Comparison of ENCODE assay signal across 11 mouse cellular contexts in genomic region chr7:19600562-19600961, GRCm38 (mm10). TPM values are rescaled to one million over a fixed set of nuclear protein-coding genes. Genes with fewer than 3 reads are reported as not detected.
DNase-seq lines count a peak whose midpoint lies in the region; ATAC-seq and TF ChIP-seq lines count a peak whose summit lies in the region.
"Had no signal": no experiment of that assay in that cellular context is flagged by ENCODE, and none has a peak within 500 bp of the region (broad histone marks: within the 10 kb centered on the region; RNA-seq: fewer than 3 reads in every experiment).

No protein-coding gene starts in this region.

- WGBS in cerebellum, adult 2 months, result 14% methylated on average over 5 of the region's 5 CpGs
- 72% methylated on average over 5 of the region's 5 CpGs for WGBS in liver, embryonic 12.5 days (ENCODE audit: insufficient replicate concordance)
- 76% methylated on average over 5 of the region's 5 CpGs for WGBS in liver, embryonic 11.5 days
- WGBS in hindbrain, embryonic 16.5 days, result 39% methylated on average over 5 of the region's 5 CpGs
- 53% methylated on average over 5 of the region's 5 CpGs for WGBS in midbrain, embryonic 16.5 days

- H3K27me3 ChIP-seq in cerebellum, adult 2 months (ENCODE audit: control insufficient read depth, insufficient read depth, low read length), result no peaks in the 10 kb centered on the region
- no peaks in the 10 kb centered on the region for H3K27me3 ChIP-seq in liver, embryonic 12.5 days (replicated peaks)
- no peaks in the 10 kb centered on the region for H3K27me3 ChIP-seq in liver, embryonic 11.5 days (replicated peaks; ENCODE audit: control insufficient read depth, insufficient read depth, low read length)
- H3K27me3 ChIP-seq in hindbrain, embryonic 16.5 days (replicated peaks; ENCODE audit: control insufficient read depth, insufficient read depth, low read length), result no peaks in the 10 kb centered on the region
- no peaks in the 10 kb centered on the region for H3K27me3 ChIP-seq in midbrain, embryonic 16.5 days (ENCODE audit: control insufficient read depth, insufficient read depth, low read depth, low read length)
- H3K27me3 ChIP-seq: embryonic facial prominence, embryonic 12.5 days; lung, embryonic 15.5 days had no signal

- DNase-seq in cerebellum, adult 2 months, result peak in 1 of 2 experiments; percentile 60
- DNase-seq in cerebellum, postnatal 36 days, result no peak
- no peak for DNase-seq in liver, embryonic 11.5 days (ENCODE audit: low spot score)
- no peak for DNase-seq in spleen, adult 12 weeks (ENCODE audit: low spot score)
- DNase-seq in gastrocnemius, postnatal 25 days, result no peak
- DNase-seq: gastrocnemius, adult 2 months had no signal

- H3K9me3 ChIP-seq in liver, embryonic 12.5 days (replicated peaks), result no peaks in the 10 kb centered on the region
- no peaks in the 10 kb centered on the region for H3K9me3 ChIP-seq in liver, embryonic 11.5 days (ENCODE audit: control insufficient read depth, low read length)
- no peaks in the 10 kb centered on the region for H3K9me3 ChIP-seq in hindbrain, embryonic 16.5 days (ENCODE audit: control insufficient read depth, low read length)
- H3K9me3 ChIP-seq in midbrain, embryonic 16.5 days (replicated peaks; ENCODE audit: control insufficient read depth, low read length, poor library complexity, severe bottlenecking), result no peaks in the 10 kb centered on the region
- H3K9me3 ChIP-seq: embryonic facial prominence, embryonic 12.5 days; lung, embryonic 15.5 days had no signal

- H3K9ac ChIP-seq in liver, embryonic 12.5 days, result no peak overlapping the region
- H3K9ac ChIP-seq in liver, embryonic 11.5 days (ENCODE audit: low read depth, low read length), result no peak overlapping the region
- no peak overlapping the region for H3K9ac ChIP-seq in hindbrain, embryonic 16.5 days (ENCODE audit: low read depth, low read length)
- no peak overlapping the region for H3K9ac ChIP-seq in midbrain, embryonic 16.5 days (ENCODE audit: low read depth, low read length)
- H3K9ac ChIP-seq: embryonic facial prominence, embryonic 12.5 days; lung, embryonic 15.5 days had no signal

- TF ChIP-seq CTCF in cerebellum, adult 2 months (IDR thresholded peaks at IDR 0.05; ENCODE audit: borderline replicate concordance, insufficient read depth, low read depth, low read length), result no peak

- H3K4me3 ChIP-seq in cerebellum, adult 2 months (replicated peaks; ENCODE audit: insufficient read depth, low read depth, low read length), result no peak overlapping the region
- H3K4me3 ChIP-seq in liver, embryonic 12.5 days, result no peak overlapping the region
- no peak overlapping the region for H3K4me3 ChIP-seq in liver, embryonic 11.5 days (ENCODE audit: low read depth, low read length)
- H3K4me3 ChIP-seq in hindbrain, embryonic 16.5 days (ENCODE audit: low read length), result no peak overlapping the region
- no peak overlapping the region for H3K4me3 ChIP-seq in midbrain, embryonic 16.5 days (ENCODE audit: low read depth, low read length)
- H3K4me3 ChIP-seq: embryonic facial prominence, embryonic 12.5 days; gastrocnemius, adult 2 months; lung, embryonic 15.5 days had no signal

- ATAC-seq in liver, embryonic 12.5 days, result no peak
- ATAC-seq in liver, embryonic 11.5 days (replicated peaks; ENCODE audit: low FRiP score), result no peak
- ATAC-seq in hindbrain, embryonic 16.5 days, result peak; percentile 84
- peak; percentile 57 for ATAC-seq in midbrain, embryonic 16.5 days

- no peak overlapping the region for H3K4me2 ChIP-seq in liver, embryonic 12.5 days
- H3K4me2 ChIP-seq in liver, embryonic 11.5 days, result no peak overlapping the region; the same call in 1 of the 2 replicates
- H3K4me2 ChIP-seq in hindbrain, embryonic 16.5 days (ENCODE audit: low read length), result no peak overlapping the region
- no peak overlapping the region for H3K4me2 ChIP-seq in midbrain, embryonic 16.5 days (ENCODE audit: low read length)
- H3K4me2 ChIP-seq: embryonic facial prominence, embryonic 12.5 days; lung, embryonic 15.5 days had no signal

- peaks cover 63% of the 10 kb centered on the region for H3K36me3 ChIP-seq in liver, embryonic 12.5 days
- H3K36me3 ChIP-seq in liver, embryonic 11.5 days (ENCODE audit: control insufficient read depth, insufficient read depth, low read length), result peaks cover 20% of the 10 kb centered on the region
- peaks cover 4% of the 10 kb centered on the region for H3K36me3 ChIP-seq in hindbrain, embryonic 16.5 days (ENCODE audit: control insufficient read depth, insufficient read depth, low read length)
- H3K36me3 ChIP-seq in midbrain, embryonic 16.5 days (ENCODE audit: control insufficient read depth, insufficient read depth, low read length), result peaks cover 7% of the 10 kb centered on the region

- H3K27ac ChIP-seq in cerebellum, adult 2 months (ENCODE audit: insufficient read depth, low read length), result peak overlapping the region; percentile 66; the same call in 1 of the 2 replicates
- H3K27ac ChIP-seq in liver, embryonic 12.5 days, result peak overlapping the region; percentile 28; the same call in 1 of the 2 replicates
- no peak overlapping the region for H3K27ac ChIP-seq in liver, embryonic 11.5 days (ENCODE audit: low read depth, low read length)
- H3K27ac ChIP-seq in hindbrain, embryonic 16.5 days (ENCODE audit: low read depth, low read length), result peak overlapping the region; percentile 63
- H3K27ac ChIP-seq in midbrain, embryonic 16.5 days (ENCODE audit: low read length), result peak overlapping the region; percentile 60; the same call in 1 of the 2 replicates
- H3K27ac ChIP-seq: embryonic facial prominence, embryonic 12.5 days; gastrocnemius, adult 2 months; lung, embryonic 15.5 days had no signal

- no peak for TF ChIP-seq POLR2A in cerebellum, adult 2 months (IDR thresholded peaks at IDR 0.05; ENCODE audit: borderline replicate concordance, insufficient read depth, low read length)

- H3K4me1 ChIP-seq in cerebellum, adult 2 months (ENCODE audit: control insufficient read depth, insufficient read depth, low read length), result peaks cover 20% of the 10 kb centered on the region
- peaks cover 29% of the 10 kb centered on the region for H3K4me1 ChIP-seq in liver, embryonic 12.5 days
- H3K4me1 ChIP-seq in liver, embryonic 11.5 days (replicated peaks; ENCODE audit: control insufficient read depth, insufficient read depth, low read length), result peaks cover 20% of the 10 kb centered on the region
- peaks cover 27% of the 10 kb centered on the region for H3K4me1 ChIP-seq in hindbrain, embryonic 16.5 days (ENCODE audit: control insufficient read depth, insufficient read depth, low read depth, low read length)
- H3K4me1 ChIP-seq in midbrain, embryonic 16.5 days (ENCODE audit: control insufficient read depth, insufficient read depth, low read length), result peaks cover 27% of the 10 kb centered on the region

RNA-seq across cellular contexts. Expression of gene Clasrp, which starts 3.7 kb away (rescaled TPM):
- polyA plus RNA-seq in cerebellum, adult 2 months (2012; rRNA removed), result 151 and 152 TPM in 2 replicates
- 23.9 and 24.2 TPM in 2 replicates for polyA plus RNA-seq in liver, embryonic 12.5 days (2016; fragmentation: Nextera tagmentation; extraction: Ambion mirVana)
- 33.4 and 45.5 TPM in 2 replicates for polyA plus RNA-seq in liver, embryonic 11.5 days (2014; fragmentation: Nextera tagmentation; extraction: Ambion mirVana)
- 54.1 and 54.4 TPM in 2 replicates for polyA plus RNA-seq in hindbrain, embryonic 16.5 days (2015; fragmentation: Nextera tagmentation; extraction: Ambion mirVana)
- 58.6 TPM in 2 replicates for polyA plus RNA-seq in midbrain, embryonic 16.5 days (2015; fragmentation: Nextera tagmentation; extraction: Ambion mirVana)
- total RNA-seq in gastrocnemius, postnatal 25 days (2021), result 10 to 100 TPM; 11.2 to 12.4 TPM

RNA-seq across cellular contexts. Expression of gene Gemin7, which starts 23.2 kb away (rescaled TPM):
- 86.1 and 87.2 TPM in 2 replicates for polyA plus RNA-seq in cerebellum, adult 2 months (2012; rRNA removed)
- polyA plus RNA-seq in liver, embryonic 12.5 days (2016; fragmentation: Nextera tagmentation; extraction: Ambion mirVana), result 101 TPM in 2 replicates
- polyA plus RNA-seq in liver, embryonic 11.5 days (2014; fragmentation: Nextera tagmentation; extraction: Ambion mirVana), result 133 and 142 TPM in 2 replicates
- 147 and 162 TPM in 2 replicates for polyA plus RNA-seq in hindbrain, embryonic 16.5 days (2015; fragmentation: Nextera tagmentation; extraction: Ambion mirVana)
- polyA plus RNA-seq in midbrain, embryonic 16.5 days (2015; fragmentation: Nextera tagmentation; extraction: Ambion mirVana), result 143 and 145 TPM in 2 replicates
- 10 to 100 TPM; 58.1 to 58.5 TPM for total RNA-seq in gastrocnemius, postnatal 25 days (2021)

RNA-seq across cellular contexts. Expression of gene Zfp296, which starts 23.5 kb away (rescaled TPM):
- 3.4 and 4.0 TPM in 2 replicates for polyA plus RNA-seq in cerebellum, adult 2 months (2012; rRNA removed)
- polyA plus RNA-seq in liver, embryonic 12.5 days (2016; fragmentation: Nextera tagmentation; extraction: Ambion mirVana), result 1.5 TPM in 2 replicates
- polyA plus RNA-seq in liver, embryonic 11.5 days (2014; fragmentation: Nextera tagmentation; extraction: Ambion mirVana), result 2.3 and 2.4 TPM in 2 replicates
- polyA plus RNA-seq in hindbrain, embryonic 16.5 days (2015; fragmentation: Nextera tagmentation; extraction: Ambion mirVana), result 0.20 and 0.46 TPM in 2 replicates
- 0.11 and 0.14 TPM in 2 replicates for polyA plus RNA-seq in midbrain, embryonic 16.5 days (2015; fragmentation: Nextera tagmentation; extraction: Ambion mirVana)
- under 1 TPM; 0.28 to 0.40 TPM for total RNA-seq in gastrocnemius, postnatal 25 days (2021)

RNA-seq across cellular contexts. Expression of gene Relb, which starts 28.7 kb away (rescaled TPM):
- polyA plus RNA-seq in cerebellum, adult 2 months (2012; rRNA removed), result 4.7 and 5.8 TPM in 2 replicates
- 1.9 and 2.6 TPM in 2 replicates for polyA plus RNA-seq in liver, embryonic 12.5 days (2016; fragmentation: Nextera tagmentation; extraction: Ambion mirVana)
- polyA plus RNA-seq in liver, embryonic 11.5 days (2014; fragmentation: Nextera tagmentation; extraction: Ambion mirVana), result 2.0 and 2.3 TPM in 2 replicates
- 6.7 and 6.9 TPM in 2 replicates for polyA plus RNA-seq in hindbrain, embryonic 16.5 days (2015; fragmentation: Nextera tagmentation; extraction: Ambion mirVana)
- polyA plus RNA-seq in midbrain, embryonic 16.5 days (2015; fragmentation: Nextera tagmentation; extraction: Ambion mirVana), result 6.1 and 6.5 TPM in 2 replicates
- total RNA-seq in gastrocnemius, postnatal 25 days (2021), result 1 to 10 TPM; 4.4 to 5.8 TPM

RNA-seq across cellular contexts. Expression of gene Ppp1r37, which starts 37.7 kb away (rescaled TPM):
- polyA plus RNA-seq in cerebellum, adult 2 months (2012; rRNA removed), result 134 and 136 TPM in 2 replicates
- polyA plus RNA-seq in liver, embryonic 12.5 days (2016; fragmentation: Nextera tagmentation; extraction: Ambion mirVana), result 19.1 and 20.2 TPM in 2 replicates
- polyA plus RNA-seq in liver, embryonic 11.5 days (2014; fragmentation: Nextera tagmentation; extraction: Ambion mirVana), result 2.9 and 3.1 TPM in 2 replicates
- 37.7 and 38.3 TPM in 2 replicates for polyA plus RNA-seq in hindbrain, embryonic 16.5 days (2015; fragmentation: Nextera tagmentation; extraction: Ambion mirVana)
- 34.7 and 37.8 TPM in 2 replicates for polyA plus RNA-seq in midbrain, embryonic 16.5 days (2015; fragmentation: Nextera tagmentation; extraction: Ambion mirVana)
- total RNA-seq in gastrocnemius, postnatal 25 days (2021), result 10 to 100 TPM; 34.5 to 38.6 TPM

Comparison
In these comparisons a context has a peak if more than half of its experiments do, and no peak if none do; other contexts are left out.
1. ATAC-seq: peak in hindbrain, embryonic 16.5 days (single experiment) and midbrain, embryonic 16.5 days (single experiment); none in liver, embryonic 12.5 days (single experiment) and liver, embryonic 11.5 days (single experiment).